Mouse (Mus musculus) common myeloid progenitor, adult 5-6 weeks (primary cell): ENCODE measurements at regions not wholly inside any gene's neighbourhood (a gene's known extent, or its start where the extent isn't known, plus 50 kb on each side); places are given as distances from the start of the nearest gene placed in this dataset.

Experiments
- ATAC-seq: replicated peaks from 2 replicates; pipeline ENCODE4 v1.8.0; 2016; ENCODE audit warnings: low read depth, mild to moderate bottlenecking, moderate TSS enrichment, inconsistent platforms; ENCODE audit not compliant: poor library complexity, severe bottlenecking

GRCm38 (mm10) chr14:74551091-74551490, 89.5 kb upstream of the Htr2a start:
- ATAC-seq, result no peak

- no peak for ATAC-seq
Observed at GRCm38 (mm10) chr14:74553636-74554035, 87.0 kb upstream of the Htr2a start.

GRCm38 (mm10) chr14:74558359-74558758, 82.3 kb upstream of the Htr2a start:
- ATAC-seq, result no peak
